In genomic region chr3:116710941-116711340, GRCm38 (mm10) we compare ENCODE assay signal across 8 mouse cellular contexts. TPM values are rescaled to one million over a fixed set of nuclear protein-coding genes. Genes with fewer than 3 reads are reported as not detected.
DNase-seq lines count a peak whose midpoint lies in the region; ATAC-seq and TF ChIP-seq lines count a peak whose summit lies in the region.

No protein-coding gene starts in this region.

- H3K4me1 ChIP-seq in embryonic facial prominence, embryonic 15.5 days: peaks cover 10% of the 10 kb centered on the region
- peaks cover 16% of the 10 kb centered on the region for H3K4me1 ChIP-seq in limb, embryonic 13.5 days
- H3K4me1 ChIP-seq in neural tube, embryonic 14.5 days (ENCODE audit: control insufficient read depth, insufficient read depth, low read length): peaks cover 10% of the 10 kb centered on the region; the same call in 1 of the 2 replicates

- TF ChIP-seq CTCF in layer of hippocampus, adult 2 months (conservative IDR thresholded peaks at IDR 0.05): no peak

- H3K27me3 ChIP-seq in embryonic facial prominence, embryonic 15.5 days: no peaks in the 10 kb centered on the region
- 0 out of 2 replicates have a peak, but pooled peaks cover 4% of the 10 kb centered on the region for H3K27me3 ChIP-seq in limb, embryonic 13.5 days
- H3K27me3 ChIP-seq in neural tube, embryonic 14.5 days (ENCODE audit: control insufficient read depth, insufficient read depth, low read length): no peaks in the 10 kb centered on the region

- no peaks in the 10 kb centered on the region for H3K36me3 ChIP-seq in embryonic facial prominence, embryonic 15.5 days
- peaks cover 15% of the 10 kb centered on the region for H3K36me3 ChIP-seq in limb, embryonic 13.5 days
- H3K36me3 ChIP-seq in neural tube, embryonic 14.5 days (ENCODE audit: control insufficient read depth, insufficient read depth, low read length): no peaks in the 10 kb centered on the region

- no peak overlapping the region for H3K9ac ChIP-seq in embryonic facial prominence, embryonic 15.5 days
- H3K9ac ChIP-seq in limb, embryonic 13.5 days: peak overlapping the region; percentile 93
- no peak overlapping the region for H3K9ac ChIP-seq in neural tube, embryonic 14.5 days (replicated peaks; ENCODE audit: low read depth, low read length)

- peak overlapping the region; percentile 92; the same call in 1 of the 2 replicates for H3K4me3 ChIP-seq in layer of hippocampus, adult 2 months
- peak overlapping the region; percentile 97 for H3K4me3 ChIP-seq in embryonic facial prominence, embryonic 15.5 days (replicated peaks)
- peak overlapping the region; percentile 89 for H3K4me3 ChIP-seq in limb, embryonic 13.5 days
- H3K4me3 ChIP-seq in neural tube, embryonic 14.5 days (ENCODE audit: low read depth, low read length): peak overlapping the region; percentile 93

- no peak for ATAC-seq in embryonic facial prominence, embryonic 15.5 days (ENCODE audit: insufficient number of reproducible peaks, low FRiP score, low TSS enrichment, low read depth)
- ATAC-seq in limb, embryonic 13.5 days (ENCODE audit: low FRiP score, low read depth): no peak
- no peak for ATAC-seq in neural tube, embryonic 14.5 days (ENCODE audit: low read depth)

- no peak for DNase-seq in layer of hippocampus, adult 2 months (ENCODE audit: low spot score in 2 of 2)
- no peak for DNase-seq in layer of hippocampus, adult 9-10 months (ENCODE audit: low spot score)
- no peak for DNase-seq in retina, embryonic 14.5 days (ENCODE audit: low spot score)
- DNase-seq in lung, postnatal 4 days: no peak
- no peak for DNase-seq in frontal cortex, postnatal 10 days (ENCODE audit: low spot score in 2 of 2)

- WGBS in embryonic facial prominence, embryonic 15.5 days: 46% methylated on average over 9 of the region's 9 CpGs
- WGBS in limb, embryonic 13.5 days: 45% methylated on average over 9 of the region's 9 CpGs
- WGBS in neural tube, embryonic 14.5 days: 46% methylated on average over 9 of the region's 9 CpGs

- H3K4me2 ChIP-seq in embryonic facial prominence, embryonic 15.5 days (replicated peaks): peak overlapping the region; percentile 73
- H3K4me2 ChIP-seq in limb, embryonic 13.5 days (replicated peaks): peak overlapping the region; percentile 78
- H3K4me2 ChIP-seq in neural tube, embryonic 14.5 days (ENCODE audit: low read depth, low read length): peak overlapping the region; percentile 73

- H3K27ac ChIP-seq in layer of hippocampus, adult 2 months: no peak overlapping the region
- H3K27ac ChIP-seq in embryonic facial prominence, embryonic 15.5 days (replicated peaks): no peak overlapping the region
- H3K27ac ChIP-seq in limb, embryonic 13.5 days: no peak overlapping the region
- H3K27ac ChIP-seq in neural tube, embryonic 14.5 days (ENCODE audit: low read depth, low read length): no peak overlapping the region

- no peaks in the 10 kb centered on the region for H3K9me3 ChIP-seq in embryonic facial prominence, embryonic 15.5 days (replicated peaks)
- H3K9me3 ChIP-seq in limb, embryonic 13.5 days: no peaks in the 10 kb centered on the region
- H3K9me3 ChIP-seq in neural tube, embryonic 14.5 days (ENCODE audit: control insufficient read depth, low read length): no peaks in the 10 kb centered on the region

RNA-seq across cellular contexts. Expression of gene Slc35a3, which starts 1.7 kb away (rescaled TPM):
- 10 to 100 TPM; 15.8 to 18.3 TPM for total RNA-seq in layer of hippocampus, adult 2 months (2021)
- polyA plus RNA-seq in embryonic facial prominence, embryonic 15.5 days (2015; fragmentation: Nextera tagmentation; extraction: Ambion mirVana): 11.0 and 12.1 TPM in 2 replicates
- 9.9 and 11.9 TPM in 2 replicates for polyA plus RNA-seq in limb, embryonic 13.5 days (2015; fragmentation: Nextera tagmentation; extraction: Ambion mirVana)
- polyA plus RNA-seq in neural tube, embryonic 14.5 days (2014; fragmentation: Nextera tagmentation; extraction: Ambion mirVana): 10.5 and 11.7 TPM in 2 replicates

RNA-seq across cellular contexts. Expression of gene Gm43191, which starts 29.9 kb away (rescaled TPM):
- not detected for total RNA-seq in layer of hippocampus, adult 2 months (2021)
- polyA plus RNA-seq in embryonic facial prominence, embryonic 15.5 days (2015; fragmentation: Nextera tagmentation; extraction: Ambion mirVana): not detected in 2 replicates
- not detected in 2 replicates for polyA plus RNA-seq in limb, embryonic 13.5 days (2015; fragmentation: Nextera tagmentation; extraction: Ambion mirVana)
- polyA plus RNA-seq in neural tube, embryonic 14.5 days (2014; fragmentation: Nextera tagmentation; extraction: Ambion mirVana): not detected in 2 replicates

RNA-seq across cellular contexts. Expression of gene Mfsd14a, which starts 48.5 kb away (rescaled TPM):
- 10 to 100 TPM; 54.4 to 57.7 TPM for total RNA-seq in layer of hippocampus, adult 2 months (2021)
- polyA plus RNA-seq in embryonic facial prominence, embryonic 15.5 days (2015; fragmentation: Nextera tagmentation; extraction: Ambion mirVana): 78.3 and 79.9 TPM in 2 replicates
- 79.5 and 84.6 TPM in 2 replicates for polyA plus RNA-seq in limb, embryonic 13.5 days (2015; fragmentation: Nextera tagmentation; extraction: Ambion mirVana)
- polyA plus RNA-seq in neural tube, embryonic 14.5 days (2014; fragmentation: Nextera tagmentation; extraction: Ambion mirVana): 70.7 and 72.4 TPM in 2 replicates
